Mouse (Mus musculus): ENCODE results near the gene Lix1l.

The Lix1l gene

DNA sequence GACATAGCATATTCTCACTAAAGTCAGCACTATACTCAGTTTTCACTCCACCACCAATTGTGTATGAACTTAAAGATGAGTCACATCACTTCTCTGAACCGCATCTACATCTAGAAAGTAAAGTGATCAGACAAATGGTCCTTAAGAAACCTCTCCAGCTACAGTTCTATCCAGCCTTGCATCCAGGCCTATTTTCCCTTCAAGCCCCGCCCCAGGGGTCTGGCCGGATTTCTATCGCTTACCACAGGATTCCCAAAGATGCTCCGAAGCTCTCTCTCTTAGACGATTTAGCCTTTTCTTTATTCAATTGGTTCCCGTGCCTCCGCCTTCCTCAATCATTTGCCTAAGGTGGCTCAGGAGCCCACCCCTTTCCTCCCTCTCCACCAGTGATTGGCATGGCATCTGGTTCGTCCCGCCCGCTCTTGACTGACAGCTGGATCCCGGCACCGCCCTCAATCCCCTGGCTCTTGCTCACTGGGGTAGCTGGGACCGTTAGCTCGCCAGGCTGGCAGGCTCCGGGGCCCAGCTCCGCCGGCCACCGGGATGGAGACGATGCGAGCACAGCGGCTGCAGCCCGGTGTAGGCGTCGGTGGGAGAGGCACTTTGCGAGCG, at the start of gene Lix1l:
Gene Lix1l (plus strand): TSS at position 511 of the 612 bp plus-strand sequence.
- peak; percentile 67 for DNase-seq (ENCODE audit: low spot score)

DNA sequence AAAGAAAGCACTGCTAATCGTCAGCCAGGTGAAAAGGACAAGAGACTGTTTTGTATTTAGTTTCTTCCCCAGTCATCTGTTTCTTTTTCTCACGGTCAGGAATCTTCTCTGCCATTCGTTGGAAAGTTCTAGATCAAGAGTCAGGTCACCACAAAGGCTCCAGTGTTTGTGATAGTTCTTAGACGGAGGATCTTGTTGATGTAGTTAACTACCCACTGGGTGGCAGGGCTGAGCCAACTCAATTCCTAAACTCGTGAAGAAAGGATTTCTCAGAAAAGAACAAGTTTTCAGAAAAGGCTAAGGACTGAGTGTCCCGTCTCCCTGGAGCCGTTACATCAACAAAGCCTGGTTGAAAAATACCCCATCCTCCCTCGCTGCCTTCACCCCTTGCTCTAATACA, 49.7 kb upstream of the Lix1l start:
- no peak for DNase-seq (ENCODE audit: low spot score)

DNA sequence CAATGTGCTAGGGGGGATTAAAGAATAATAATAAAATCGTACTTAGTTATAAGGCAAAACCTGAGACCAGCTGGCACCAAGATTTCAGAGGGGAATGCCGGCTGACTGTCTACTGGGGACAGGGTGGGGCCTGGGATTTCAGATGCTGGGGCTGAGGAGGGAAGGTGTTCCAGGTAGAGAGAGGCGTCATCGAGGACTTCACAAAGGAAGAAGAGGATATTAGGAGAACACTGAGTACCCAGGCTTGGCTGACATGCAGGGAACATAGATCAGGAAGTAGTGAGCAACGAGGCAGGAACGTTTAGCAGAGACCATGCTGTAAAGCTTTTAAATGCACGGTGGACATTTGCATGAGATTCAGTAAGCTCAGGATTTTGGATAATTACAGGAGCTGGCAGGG, 49.1 kb upstream of the Lix1l start:
- no peak for DNase-seq (ENCODE audit: low spot score)

DNA sequence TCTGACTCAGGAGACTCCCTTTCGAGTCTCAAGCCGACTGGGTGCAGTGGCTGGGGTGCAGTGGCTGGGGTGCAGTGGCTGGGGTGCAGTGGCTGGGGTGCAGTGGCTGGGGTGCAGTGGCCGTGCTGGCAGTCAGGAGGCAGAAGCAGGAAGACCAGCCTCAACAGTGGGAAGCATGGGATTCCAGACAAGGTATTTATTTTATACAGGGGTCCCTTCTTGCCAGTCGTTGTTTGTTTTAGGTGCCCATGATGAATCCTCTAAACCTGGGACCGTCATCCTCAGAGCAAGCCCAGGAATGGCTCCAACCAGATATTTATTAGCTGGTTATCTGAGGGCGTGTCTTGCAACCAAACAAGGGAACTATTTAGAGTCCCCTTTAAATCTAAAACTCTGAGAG, 47.3 kb upstream of the Lix1l start:
- DNase-seq (ENCODE audit: low spot score): no peak

DNA sequence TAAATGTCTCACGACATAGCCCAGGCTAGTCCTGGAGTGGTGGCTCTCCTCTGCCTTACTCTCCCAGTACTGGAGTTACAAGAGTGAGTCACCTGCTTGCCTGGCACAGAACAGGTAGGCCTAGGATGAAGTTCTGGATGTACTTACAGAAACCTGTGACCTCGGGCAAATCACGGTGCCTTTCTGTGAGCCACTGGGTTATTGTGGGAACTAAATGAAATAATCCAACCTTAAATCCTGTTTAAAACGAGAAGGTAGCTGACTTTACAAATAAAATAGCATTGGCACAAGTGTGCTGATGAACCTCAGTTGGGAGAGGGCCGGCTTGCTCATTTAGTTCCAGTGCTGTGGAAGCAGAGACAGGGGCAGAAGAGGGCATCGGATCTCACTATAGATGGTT, 46.7 kb upstream of the Lix1l start:
- DNase-seq (ENCODE audit: low spot score): no peak

DNA sequence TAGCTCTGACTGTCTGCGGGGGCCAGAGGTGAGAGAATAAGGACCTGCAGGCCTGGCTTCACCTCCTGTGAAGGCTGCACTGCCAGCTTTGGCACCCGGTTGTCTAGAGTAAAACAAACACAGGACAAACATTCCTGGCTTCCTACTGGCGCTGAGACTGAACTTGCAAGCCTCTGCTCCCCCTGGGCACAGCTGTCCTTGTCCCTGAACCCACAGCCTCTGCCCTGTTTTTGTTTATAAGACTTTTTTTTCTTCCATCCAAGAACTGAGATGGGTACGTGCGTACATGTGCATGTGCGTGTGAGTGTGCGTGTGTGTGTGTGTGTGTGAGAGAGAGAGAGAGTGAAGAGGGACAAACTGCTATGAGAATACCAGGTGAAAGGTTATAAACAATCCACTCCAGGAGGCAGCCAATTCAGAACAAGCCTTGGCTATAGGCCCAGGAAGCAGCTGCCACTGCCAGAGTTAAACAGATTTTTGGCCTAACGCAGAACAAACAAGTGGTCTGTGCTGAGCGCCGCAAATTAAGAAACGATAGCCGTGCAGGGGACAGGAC, 45.8 kb upstream of the Lix1l start:
- DNase-seq (ENCODE audit: low spot score): no peak

DNA sequence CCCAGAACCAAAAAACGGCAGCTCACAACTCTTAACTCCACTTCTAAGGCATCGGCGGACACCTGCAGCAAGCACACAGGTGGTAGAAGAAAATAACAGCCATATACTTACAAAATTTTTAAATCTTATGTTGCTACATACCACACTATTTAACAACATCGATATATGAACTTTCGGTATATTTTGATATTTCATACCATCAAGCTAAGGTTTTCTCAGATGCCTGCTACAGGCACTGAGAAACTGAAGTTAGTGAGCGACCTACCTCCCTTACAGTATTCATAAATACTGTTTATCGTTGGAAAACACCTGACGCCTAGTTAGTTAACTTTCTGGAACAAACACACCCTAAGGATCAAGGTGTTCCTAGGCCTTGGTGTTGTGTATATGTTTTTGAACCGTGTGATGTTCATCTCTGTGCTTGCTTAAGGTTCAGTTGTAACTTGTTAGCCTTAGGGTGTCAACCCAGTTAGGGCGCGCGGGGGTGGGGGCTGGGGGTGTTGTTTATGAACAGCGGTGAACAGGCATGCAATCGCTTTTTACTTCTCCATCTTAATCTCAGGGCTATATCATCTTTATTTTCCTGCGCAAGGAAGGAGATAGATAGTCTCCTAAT, 44.8 kb upstream of the Lix1l start:
- DNase-seq (ENCODE audit: low spot score): no peak

DNA sequence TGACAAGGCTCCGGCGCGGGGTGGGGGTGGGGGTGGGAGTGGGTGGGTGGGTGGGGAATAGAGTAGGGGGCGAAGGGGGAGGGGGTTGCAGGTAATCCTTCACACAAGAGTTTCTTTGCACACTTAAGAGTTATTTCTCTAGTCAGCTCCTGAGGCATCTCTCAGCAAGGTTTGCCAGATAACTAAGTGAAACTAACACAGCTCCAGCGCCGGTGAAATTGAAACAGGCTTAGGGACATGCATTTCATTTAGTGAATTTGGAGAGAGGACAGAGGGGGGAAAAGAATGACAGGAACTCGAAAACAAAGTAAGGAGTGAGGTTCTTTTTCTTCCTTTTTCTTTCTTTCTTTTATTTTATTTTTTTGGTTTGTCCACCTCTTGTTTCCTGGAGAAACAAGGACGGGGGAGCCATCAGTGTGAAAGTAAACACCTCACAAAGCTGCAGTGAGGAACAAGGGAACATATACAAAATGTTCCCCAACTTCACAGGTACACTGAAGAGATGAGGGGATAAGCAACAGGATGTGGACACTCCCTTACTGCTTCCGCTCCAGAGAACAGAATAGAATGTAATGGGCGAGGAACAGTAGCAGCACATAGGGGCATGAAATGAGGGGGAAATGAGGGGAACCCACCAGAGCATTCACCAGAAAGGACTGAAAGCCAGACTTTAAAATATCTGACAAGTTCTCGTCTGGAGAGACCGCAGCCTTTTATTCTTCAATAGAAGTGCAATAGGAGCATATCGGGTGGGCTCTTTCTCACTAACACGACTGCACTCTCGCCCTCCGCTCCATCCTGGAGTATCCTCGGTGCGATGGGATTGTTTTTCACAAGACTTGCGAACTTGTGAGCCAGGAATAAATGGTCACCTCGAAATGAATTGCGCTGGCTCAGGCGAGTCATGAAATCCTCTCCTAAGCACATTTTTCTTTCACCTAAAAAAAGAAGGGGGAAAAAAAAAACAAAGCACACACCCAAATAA, 44.0 kb upstream of the Lix1l start:
- no peak for DNase-seq (ENCODE audit: low spot score)

DNA sequence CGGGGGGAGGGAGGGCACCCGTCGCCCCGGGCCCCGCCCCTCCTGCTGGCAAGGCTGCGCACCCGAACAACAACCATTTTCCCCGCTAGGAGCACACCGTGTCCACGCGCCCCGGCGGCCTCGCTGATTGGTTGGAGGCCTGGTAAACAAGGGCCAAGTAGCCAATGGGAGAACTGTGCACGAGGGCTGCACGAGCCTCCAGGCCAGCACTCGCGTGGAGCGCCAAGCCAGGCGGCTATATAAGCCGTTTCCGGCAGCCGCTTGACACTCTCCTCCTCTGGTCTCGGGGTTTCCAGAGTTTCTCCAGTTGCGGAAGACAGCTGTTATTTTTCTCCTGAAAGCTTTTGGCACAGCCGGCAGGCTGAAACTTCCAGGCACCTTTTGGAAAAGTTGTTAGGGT, 43.3 kb upstream of the Lix1l start, which contains the start of gene Txnip:
Gene Txnip (plus strand): TSS at position 264 of the 400 bp plus-strand sequence.
- peak; percentile 99 for DNase-seq (ENCODE audit: low spot score)

DNA sequence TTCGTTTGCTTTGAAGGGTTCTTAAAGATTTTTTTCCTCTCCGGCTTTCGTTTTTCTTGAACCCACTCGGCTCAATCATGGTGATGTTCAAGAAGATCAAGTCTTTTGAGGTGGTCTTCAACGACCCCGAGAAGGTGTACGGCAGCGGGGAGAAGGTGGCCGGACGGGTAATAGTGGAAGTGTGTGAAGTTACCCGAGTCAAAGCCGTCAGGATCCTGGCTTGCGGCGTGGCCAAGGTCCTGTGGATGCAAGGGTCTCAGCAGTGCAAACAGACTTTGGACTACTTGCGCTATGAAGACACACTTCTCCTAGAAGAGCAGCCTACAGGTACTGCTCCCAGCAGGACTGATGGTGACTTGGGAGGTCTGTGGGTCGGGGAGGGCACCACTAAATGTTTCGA, 42.8 kb upstream of the Lix1l start:
- DNase-seq (ENCODE audit: low spot score): no peak

DNA sequence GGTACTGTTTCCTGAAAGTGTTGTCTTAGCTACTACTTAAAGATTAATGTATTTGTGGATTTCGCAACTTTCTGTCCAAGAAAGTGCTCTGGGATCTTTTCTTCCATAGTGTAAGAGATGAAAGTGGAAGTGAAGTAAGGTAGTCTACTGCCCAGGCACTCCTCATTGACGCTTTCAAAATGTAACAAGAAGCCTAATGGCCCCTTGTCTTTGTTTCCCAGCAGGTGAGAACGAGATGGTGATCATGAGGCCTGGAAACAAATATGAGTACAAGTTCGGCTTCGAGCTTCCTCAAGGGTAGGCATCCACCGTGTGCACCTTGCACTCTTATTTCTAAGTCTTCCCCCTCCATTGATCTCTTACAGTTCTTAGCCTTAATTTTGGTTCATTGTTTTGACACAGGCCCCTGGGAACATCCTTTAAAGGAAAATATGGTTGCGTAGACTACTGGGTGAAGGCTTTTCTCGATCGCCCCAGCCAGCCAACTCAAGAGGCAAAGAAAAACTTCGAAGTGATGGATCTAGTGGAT, 42.2 kb upstream of the Lix1l start:
- DNase-seq (ENCODE audit: low spot score): no peak

DNA sequence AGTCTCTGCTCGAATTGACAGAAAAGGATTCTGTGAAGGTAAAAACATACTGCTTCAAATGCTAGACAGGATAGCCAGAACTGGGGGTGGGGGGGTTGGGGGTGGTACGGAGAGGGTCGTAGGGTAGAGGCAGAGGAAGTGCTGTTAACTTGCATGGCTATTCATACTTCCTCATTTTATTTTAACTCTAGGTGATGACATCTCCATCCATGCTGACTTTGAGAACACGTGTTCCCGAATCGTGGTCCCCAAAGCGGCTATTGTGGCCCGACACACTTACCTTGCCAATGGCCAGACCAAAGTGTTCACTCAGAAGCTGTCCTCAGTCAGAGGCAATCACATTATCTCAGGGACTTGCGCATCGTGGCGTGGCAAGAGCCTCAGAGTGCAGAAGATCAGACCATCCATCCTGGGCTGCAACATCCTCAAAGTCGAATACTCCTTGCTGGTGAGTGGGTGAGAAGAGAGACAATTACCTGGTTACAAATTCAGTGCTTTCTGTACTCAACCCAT, 41.5 kb upstream of the Lix1l start:
- DNase-seq (ENCODE audit: low spot score): no peak

DNA sequence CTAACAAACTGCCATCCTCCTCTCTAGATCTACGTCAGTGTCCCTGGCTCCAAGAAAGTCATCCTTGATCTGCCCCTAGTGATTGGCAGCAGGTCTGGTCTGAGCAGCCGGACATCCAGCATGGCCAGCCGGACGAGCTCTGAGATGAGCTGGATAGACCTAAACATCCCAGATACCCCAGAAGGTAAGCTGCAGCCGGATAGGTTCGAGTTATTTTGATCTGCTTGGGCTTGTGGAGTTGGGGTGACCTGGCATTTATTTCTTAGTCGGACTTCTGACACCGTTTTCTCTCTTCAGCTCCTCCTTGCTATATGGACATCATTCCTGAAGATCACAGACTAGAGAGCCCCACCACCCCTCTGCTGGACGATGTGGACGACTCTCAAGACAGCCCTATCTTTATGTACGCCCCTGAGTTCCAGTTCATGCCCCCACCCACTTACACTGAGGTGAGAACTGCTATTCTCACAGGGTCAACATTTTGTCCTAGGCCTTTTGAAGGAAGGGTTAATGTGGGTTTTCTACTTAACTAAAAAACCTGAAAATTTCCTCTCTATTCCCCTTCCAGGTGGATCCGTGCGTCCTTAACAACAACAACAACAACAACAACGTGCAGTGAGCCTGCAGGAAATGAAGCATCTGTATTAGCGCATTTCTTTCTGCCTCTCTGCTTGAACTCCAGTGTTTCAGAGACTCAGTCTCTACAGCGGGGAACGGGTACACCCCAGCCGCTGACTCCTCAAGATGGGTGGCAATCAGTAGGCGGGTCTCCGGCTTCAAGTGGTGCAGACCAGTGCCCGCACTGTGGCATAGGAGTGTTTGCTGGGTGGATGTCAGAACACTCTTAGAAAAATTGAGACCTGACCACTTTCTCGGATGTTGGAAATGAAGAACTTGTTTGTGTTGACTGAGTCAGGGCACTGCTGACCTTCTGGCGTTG, 40.8 kb upstream of the Lix1l start:
- DNase-seq (ENCODE audit: low spot score): no peak

DNA sequence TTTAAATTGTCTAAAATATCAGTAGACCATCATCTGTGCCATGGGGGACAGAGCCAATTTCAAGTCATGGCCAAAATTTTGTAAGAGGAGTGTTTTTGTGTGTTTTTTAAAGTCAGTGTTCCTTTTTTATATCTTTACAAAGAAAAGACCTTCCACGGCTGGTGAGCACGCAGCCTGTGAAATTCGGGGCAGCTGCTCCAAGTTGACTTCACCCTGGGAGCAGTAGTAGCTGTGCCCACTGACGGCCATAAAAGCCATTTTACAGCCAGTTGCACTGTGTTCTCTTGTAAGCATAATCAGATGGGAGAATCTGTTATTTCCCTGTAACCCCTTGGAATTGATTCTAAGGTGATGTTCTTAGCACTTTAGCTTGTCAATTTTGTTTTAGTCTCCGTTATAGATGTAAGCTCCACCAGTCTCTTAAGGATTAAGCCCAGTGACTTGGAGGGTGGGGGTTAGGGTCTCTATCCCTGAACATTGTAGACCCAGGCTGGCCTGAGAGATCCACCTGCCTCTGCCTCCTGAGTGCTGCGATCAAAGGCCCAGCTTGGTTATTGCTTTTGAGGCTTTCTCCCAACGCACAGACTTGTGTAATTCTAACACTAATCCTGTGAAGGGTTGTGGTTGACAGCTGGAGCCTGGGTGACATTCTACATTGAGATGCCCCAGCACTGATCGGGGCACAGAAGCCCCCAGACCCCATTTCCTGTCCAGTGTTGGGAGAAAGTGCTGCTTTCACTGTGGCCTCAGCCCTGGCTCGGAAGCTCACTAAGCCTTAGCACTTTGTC, 39.9 kb upstream of the Lix1l start:
- no peak for DNase-seq (ENCODE audit: low spot score)

DNA sequence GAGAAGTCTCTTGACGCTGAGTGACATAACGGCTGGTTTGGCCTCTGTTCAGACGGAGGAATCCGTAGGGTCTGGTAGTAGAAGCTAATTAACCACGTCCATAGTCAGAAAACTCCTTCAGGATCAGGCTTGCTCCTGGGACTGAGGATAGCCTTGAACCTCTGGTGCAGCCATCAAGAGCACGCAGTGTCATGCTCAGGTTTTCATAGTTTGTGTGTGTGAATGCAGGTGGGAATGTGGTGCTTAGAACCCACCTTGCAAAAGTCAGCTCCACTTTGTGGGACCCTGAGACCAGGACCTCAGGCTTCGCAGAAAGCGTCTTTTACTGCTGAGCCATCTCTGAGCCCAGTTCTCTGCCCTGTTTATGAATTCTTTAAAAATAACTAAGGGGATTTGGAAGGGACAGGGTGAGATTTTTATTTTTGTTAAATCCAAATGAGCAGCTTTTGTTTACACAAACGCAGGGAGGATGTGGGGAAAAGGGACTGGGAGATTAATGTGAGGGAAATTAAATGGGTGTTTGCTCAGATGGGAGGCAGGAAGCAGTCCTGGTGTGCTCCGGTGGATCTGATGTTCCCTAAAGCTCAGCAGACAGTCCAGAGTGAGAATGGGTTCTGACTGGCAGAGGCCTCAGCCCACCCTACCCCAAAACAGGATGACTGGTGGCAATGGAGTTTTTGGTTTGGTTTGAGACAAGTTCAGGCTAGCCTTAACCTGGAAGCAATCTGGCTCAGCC, 38.8 kb upstream of the Lix1l start:
- no peak for DNase-seq (ENCODE audit: low spot score)

DNA sequence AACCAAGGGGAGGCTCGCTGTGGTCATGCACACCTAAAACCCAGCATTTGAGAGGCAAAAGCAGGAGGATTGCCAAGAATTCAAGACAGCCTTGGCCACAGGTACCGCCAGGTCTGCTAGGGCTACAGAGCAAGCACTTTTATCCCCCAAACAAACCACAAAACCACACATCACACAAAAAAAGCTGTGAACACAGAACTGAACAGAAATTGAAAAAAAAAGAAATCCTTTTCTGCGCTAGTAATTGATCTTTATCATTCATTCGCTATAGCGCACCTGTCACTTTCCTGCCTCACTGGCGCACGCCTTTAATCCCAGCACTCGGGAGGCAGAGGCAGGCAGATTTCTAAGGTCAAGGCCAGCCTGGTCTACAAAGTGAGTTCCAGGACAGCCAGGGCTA, 37.7 kb upstream of the Lix1l start:
- no peak for DNase-seq (ENCODE audit: low spot score)

DNA sequence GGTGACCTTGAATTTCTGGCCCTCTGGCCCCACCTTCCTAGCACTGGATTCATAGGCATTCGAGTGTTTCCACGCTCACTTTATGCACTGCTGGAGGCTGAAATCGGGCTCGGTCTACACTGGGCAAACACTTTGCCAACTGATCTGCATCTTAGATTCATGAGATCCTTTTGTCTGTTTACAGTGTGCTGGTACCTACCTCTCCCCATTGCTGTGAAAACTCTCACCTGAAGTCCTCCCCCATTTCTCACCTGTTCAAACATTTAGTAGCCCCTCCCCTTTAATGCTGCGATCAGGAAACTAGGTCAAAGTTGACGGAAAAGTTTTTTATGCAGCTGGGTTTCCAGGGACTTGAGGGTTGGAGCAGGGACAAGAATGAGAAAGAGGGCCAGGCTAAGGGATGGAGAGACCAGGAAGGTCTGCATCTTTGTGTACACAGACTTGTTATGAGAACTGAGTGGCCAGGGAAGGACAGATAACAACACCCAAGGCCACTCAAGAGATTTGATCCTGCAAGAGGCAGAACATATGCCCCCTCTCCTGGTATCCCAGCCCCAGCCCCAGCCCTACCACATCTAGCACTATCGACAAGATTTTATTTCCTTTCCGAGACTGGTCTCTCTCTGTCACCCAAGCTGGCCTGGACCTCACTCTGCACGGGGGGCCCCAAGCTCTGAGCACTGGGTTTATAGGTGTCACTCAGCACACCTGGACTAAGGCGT, 36.9 kb upstream of the Lix1l start:
- no peak for DNase-seq (ENCODE audit: low spot score)

DNA sequence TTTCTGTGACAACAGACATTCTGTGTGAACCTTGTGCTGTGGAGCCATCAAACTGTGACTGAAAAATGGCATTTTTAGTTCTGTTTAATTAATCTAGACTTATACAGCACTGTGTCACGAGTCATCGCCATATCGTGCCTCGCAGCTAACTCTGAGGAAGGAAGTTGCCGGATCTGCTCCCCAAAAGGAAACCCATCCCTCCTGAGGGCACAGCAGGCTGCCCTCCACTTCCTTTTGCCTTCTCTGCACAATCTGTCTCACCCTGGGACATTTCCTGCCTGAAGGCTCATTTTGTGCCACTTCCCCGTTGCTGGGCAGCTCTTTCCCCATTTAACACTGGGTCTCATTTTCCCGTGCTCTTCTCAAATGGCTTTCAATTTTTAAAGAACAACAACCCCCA, 36.3 kb upstream of the Lix1l start:
- no peak for DNase-seq (ENCODE audit: low spot score)

DNA sequence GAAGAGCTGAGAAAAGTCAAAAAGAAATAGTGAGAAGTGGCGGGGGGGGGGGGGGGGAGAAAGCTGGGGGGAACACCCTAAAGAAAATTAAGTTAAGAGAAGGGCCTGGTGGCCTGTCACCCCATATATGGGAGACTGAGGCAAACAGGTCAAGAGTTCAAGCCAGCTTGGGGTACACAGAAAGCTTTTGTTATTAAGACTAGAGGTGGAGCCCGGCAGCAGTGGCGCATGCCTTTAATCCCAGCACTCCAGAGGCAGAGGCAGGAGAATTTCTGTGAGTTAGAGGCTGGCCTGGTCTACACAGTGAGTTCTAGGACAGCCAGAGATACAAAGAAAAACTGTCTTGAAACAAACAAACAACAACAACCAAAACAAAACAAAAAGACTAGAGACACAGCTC, 35.8 kb upstream of the Lix1l start:
- DNase-seq (ENCODE audit: low spot score): no peak

All from urinary bladder, postnatal 10 days (tissue).